Comparison of ENCODE assay signal across 24 mouse cellular contexts in genomic region chr3:35106097-35106496, GRCm38 (mm10).
DNase-seq lines count a peak whose midpoint lies in the region; ATAC-seq lines count a peak whose summit lies in the region.
"Had no signal": no experiment of that assay in that cellular context is flagged by ENCODE, and none has a peak within 500 bp of the region (broad histone marks: within the 10 kb centered on the region; RNA-seq: fewer than 3 reads in every experiment).

No protein-coding gene starts in this region.

- H3K4me1 ChIP-seq in heart, embryonic 10.5 days: no peaks in the 10 kb centered on the region
- H3K4me1 ChIP-seq in liver, embryonic 11.5 days (replicated peaks; ENCODE audit: control insufficient read depth, insufficient read depth, low read length): no peaks in the 10 kb centered on the region
- peaks cover 50% of the 10 kb centered on the region for H3K4me1 ChIP-seq in midbrain, embryonic 10.5 days
- peaks cover 3% of the 10 kb centered on the region; the same call in 1 of the 2 replicates for H3K4me1 ChIP-seq in midbrain, embryonic 16.5 days (ENCODE audit: control insufficient read depth, insufficient read depth, low read length)
- H3K4me1 ChIP-seq: embryonic facial prominence, embryonic 12.5 days had no signal

- H3K36me3 ChIP-seq in heart, embryonic 10.5 days: no peaks in the 10 kb centered on the region
- no peaks in the 10 kb centered on the region for H3K36me3 ChIP-seq in liver, embryonic 11.5 days (ENCODE audit: control insufficient read depth, insufficient read depth, low read length)
- no peaks in the 10 kb centered on the region for H3K36me3 ChIP-seq in midbrain, embryonic 10.5 days
- no peaks in the 10 kb centered on the region for H3K36me3 ChIP-seq in midbrain, embryonic 16.5 days (ENCODE audit: control insufficient read depth, insufficient read depth, low read length)
- H3K36me3 ChIP-seq: embryonic facial prominence, embryonic 10.5 days; embryonic facial prominence, embryonic 12.5 days; forebrain, embryonic 15.5 days; G1E had no signal

- no peak overlapping the region for H3K27ac ChIP-seq in heart, embryonic 10.5 days
- no peak overlapping the region for H3K27ac ChIP-seq in liver, embryonic 11.5 days (ENCODE audit: low read depth, low read length)
- H3K27ac ChIP-seq in midbrain, embryonic 10.5 days (replicated peaks): peak overlapping the region; percentile 23; the same call in 1 of the 2 replicates
- no peak overlapping the region for H3K27ac ChIP-seq in midbrain, embryonic 16.5 days (ENCODE audit: low read length)
- H3K27ac ChIP-seq: embryonic facial prominence, embryonic 10.5 days; embryonic facial prominence, embryonic 12.5 days; forebrain, embryonic 13.5 days; forebrain, embryonic 15.5 days had no signal

- peak; percentile 81 for DNase-seq in heart, embryonic 10.5 days (ENCODE audit: low spot score)
- no peak for DNase-seq in heart, postnatal 10 days
- DNase-seq in liver, embryonic 11.5 days (ENCODE audit: low spot score): no peak
- no peak for DNase-seq in liver
- DNase-seq in midbrain, embryonic 10.5 days (ENCODE audit: low spot score): no peak
- DNase-seq: adrenal gland, adult 8-10 months; adrenal gland, postnatal 14 days; adrenal gland, postnatal 36 days; B cell, adult 2 months; cerebellum, adult 11-12 months; cerebellum, adult 2 months; cerebellum, adult 9-10 months; cerebellum, postnatal 10 days; cerebellum, postnatal 25 days had no signal

- 32% methylated on average over 7 of the region's 7 CpGs for WGBS in heart, embryonic 10.5 days
- WGBS in liver, embryonic 11.5 days: 36% methylated on average over 7 of the region's 7 CpGs
- WGBS in midbrain, embryonic 10.5 days: 94% methylated on average over 7 of the region's 7 CpGs
- WGBS in midbrain, embryonic 16.5 days: 85% methylated on average over 7 of the region's 7 CpGs

- intact Hi-C loops in heart, postnatal 10 days (cut with DNase I): loop anchor here (10.0 kb wide), 2 partner anchors 379 to 1151 kb away; no protein-coding TSS in a partner anchor

- ATAC-seq in liver, embryonic 11.5 days (replicated peaks; ENCODE audit: low FRiP score): peak; percentile 61
- ATAC-seq in midbrain, embryonic 16.5 days: no peak
- ATAC-seq: activated CD4-positive, CD25-positive, alpha-beta regulatory T cell, adult 4 months; CD4-positive, CD25-positive, alpha-beta regulatory T cell, adult 4 months; forebrain, embryonic 13.5 days; forebrain, embryonic 15.5 days; Patski had no signal

- no peak overlapping the region for H3K4me2 ChIP-seq in liver, embryonic 11.5 days
- H3K4me2 ChIP-seq in midbrain, embryonic 16.5 days (ENCODE audit: low read length): no peak overlapping the region
- H3K4me2 ChIP-seq: embryonic facial prominence, embryonic 12.5 days; forebrain, embryonic 13.5 days; forebrain, embryonic 15.5 days had no signal

- H3K27me3 ChIP-seq in heart, embryonic 10.5 days (ENCODE audit: insufficient read depth, poor library complexity, severe bottlenecking): peaks cover 9% of the 10 kb centered on the region; the same call in 1 of the 2 replicates
- no peaks in the 10 kb centered on the region for H3K27me3 ChIP-seq in liver, embryonic 11.5 days (replicated peaks; ENCODE audit: control insufficient read depth, insufficient read depth, low read length)
- peaks cover 6% of the 10 kb centered on the region; the same call in 1 of the 2 replicates for H3K27me3 ChIP-seq in midbrain, embryonic 10.5 days (ENCODE audit: low read depth, poor library complexity, severe bottlenecking)
- no peaks in the 10 kb centered on the region for H3K27me3 ChIP-seq in midbrain, embryonic 16.5 days (ENCODE audit: control insufficient read depth, insufficient read depth, low read depth, low read length)
- H3K27me3 ChIP-seq: CH12.LX; forebrain, embryonic 13.5 days; forebrain, embryonic 15.5 days had no signal

- no peak overlapping the region for H3K4me3 ChIP-seq in heart, embryonic 10.5 days
- no peak overlapping the region for H3K4me3 ChIP-seq in liver, embryonic 11.5 days (ENCODE audit: low read depth, low read length)
- no peak overlapping the region for H3K4me3 ChIP-seq in midbrain, embryonic 10.5 days
- H3K4me3 ChIP-seq in midbrain, embryonic 16.5 days (ENCODE audit: low read depth, low read length): no peak overlapping the region
- H3K4me3 ChIP-seq: embryonic facial prominence, embryonic 10.5 days; embryonic facial prominence, embryonic 12.5 days; forebrain, embryonic 13.5 days; forebrain, embryonic 15.5 days had no signal

- H3K9me3 ChIP-seq in heart, embryonic 10.5 days: no peaks in the 10 kb centered on the region
- H3K9me3 ChIP-seq in liver, embryonic 11.5 days (ENCODE audit: control insufficient read depth, low read length): no peaks in the 10 kb centered on the region
- no peaks in the 10 kb centered on the region for H3K9me3 ChIP-seq in midbrain, embryonic 10.5 days (replicated peaks)
- H3K9me3 ChIP-seq in midbrain, embryonic 16.5 days (replicated peaks; ENCODE audit: control insufficient read depth, low read length, poor library complexity, severe bottlenecking): no peaks in the 10 kb centered on the region
- H3K9me3 ChIP-seq: embryonic facial prominence, embryonic 10.5 days; embryonic facial prominence, embryonic 12.5 days; forebrain, embryonic 13.5 days; forebrain, embryonic 15.5 days had no signal

- H3K9ac ChIP-seq in liver, embryonic 11.5 days (ENCODE audit: low read depth, low read length): no peak overlapping the region
- H3K9ac ChIP-seq in midbrain, embryonic 16.5 days (ENCODE audit: low read depth, low read length): no peak overlapping the region
- H3K9ac ChIP-seq: embryonic facial prominence, embryonic 12.5 days; forebrain, embryonic 13.5 days; forebrain, embryonic 15.5 days had no signal
